Mouse (Mus musculus) intestine, embryonic 14.5 days (tissue): ENCODE data around the gene Dst. TPM values are rescaled to one million over a fixed set of nuclear protein-coding genes. Genes with fewer than 3 reads are reported as not detected.
A peak's percentile ranks its signal among the peaks of the same experiment; 100 is the strongest.

ENCODE experiments used
- ATAC-seq: fragments of 200-750 bp; cut with Nextera tagmentation; replicated peaks from 2 replicates; pipeline ENCODE4 v1.8.0; 2017; ENCODE audit warnings: low read depth, moderate number of reproducible peaks, moderate TSS enrichment, moderate library complexity; ENCODE audit not compliant: low FRiP score, low TSS enrichment
- DNase-seq: peaks from one replicate; pipeline ENCODE4 v3.0.0-alpha.2; 2018; ENCODE audit warnings: low spot score
- H3K27ac ChIP-seq: fragments of 300-500 bp; sonication (generic); 2 replicates; pipeline ENCODE4 v1.5.1; 2014; ENCODE audit warnings: low read depth, mild to moderate bottlenecking, control low read depth
- H3K27me3 ChIP-seq: fragments of 300-500 bp; sonication (generic); replicated peaks from 2 replicates; pipeline ENCODE4 v1.6.1; 2014; ENCODE audit warnings: low read length, control low read depth; ENCODE audit not compliant: control insufficient read depth, insufficient read depth
- H3K36me3 ChIP-seq: fragments of 300-500 bp; sonication (generic); 2 replicates; pipeline ENCODE4 v1.6.1; 2014; ENCODE audit warnings: low read length, control low read depth; ENCODE audit not compliant: control insufficient read depth, insufficient read depth
- H3K4me1 ChIP-seq: fragments of 300-500 bp; sonication (generic); replicated peaks from 2 replicates; pipeline ENCODE4 v1.6.1; 2014; ENCODE audit warnings: low read length, control low read depth, mixed read lengths; ENCODE audit not compliant: control insufficient read depth, insufficient read depth
- H3K4me2 ChIP-seq: fragments of 300-500 bp; sonication (generic); 2 replicates; pipeline ENCODE4 v1.6.1; 2014; ENCODE audit warnings: low read length
- H3K4me3 ChIP-seq: fragments of 300-500 bp; sonication (generic); 2 replicates; pipeline ENCODE4 v1.5.1; 2014; ENCODE audit warnings: low read depth, low read length, control low read depth, mixed read lengths
- H3K9ac ChIP-seq: fragments of 300-500 bp; sonication (generic); 2 replicates; pipeline ENCODE4 v1.6.1; 2014; ENCODE audit warnings: mild to moderate bottlenecking, low read length
- H3K9me3 ChIP-seq: fragments of 300-500 bp; sonication (generic); 2 replicates; pipeline ENCODE4 v1.6.1; 2016; ENCODE audit warnings: low read length, control low read depth; ENCODE audit not compliant: control insufficient read depth
- WGBS: fragments of 180-500 bp; shearing (Covaris S2); extraction: QIAGEN DNeasy Blood & Tissue Kit; methylation state at CpG from one replicate; pipeline ENCODE4 v1.1.7; 2014; 5-methylcytosine and 5-hydroxymethylcytosine counted together
- polyA plus RNA-seq: library from polyadenylated mRNA; unstranded; fragments of >200 nt; fragmentation: Nextera tagmentation; extraction: Ambion mirVana; gene quantifications from 2 replicates; pipeline ENCODE4 v1.2.1, GENCODE M21; 2014

The Dst gene
- polyA plus RNA-seq, 1 experiment from 2014 or later: 27.7 TPM

- H3K4me2 ChIP-seq: no peak overlapping the region
- 81% methylated on average over 14 of the region's 14 CpGs for WGBS
Measured at GRCm38 (mm10) chr1:33932845-33933499, 24.9 kb downstream of the Dst start.

GRCm38 (mm10) chr1:33935946-33936345 is 27.9 kb downstream of the Dst start:
- Histone ChIP-seq H3K4me2 (no peak overlapping the region), H3K27me3 (no peaks in the 10 kb centered on the region), H3K4me3 (no peak overlapping the region), H3K9me3 (no peaks in the 10 kb centered on the region), H3K27ac (no peak overlapping the region), H3K9ac (no peak overlapping the region), H3K36me3 (no peaks in the 10 kb centered on the region), H3K4me1 (no peaks in the 10 kb centered on the region)
- DNase-seq (no peak), ATAC-seq (no peak)
- WGBS: 92% methylated on average over 3 of the region's 3 CpGs

More at GRCm38 (mm10) chr1:33932845-33933499, 24.9 kb downstream of the Dst start:
- DNase-seq (no peak), ATAC-seq (no peak)
- no peaks in the 10 kb centered on the region for H3K4me1 ChIP-seq
- no peak overlapping the region for H3K9ac ChIP-seq
- no peaks in the 10 kb centered on the region for H3K9me3 ChIP-seq
- H3K4me3 ChIP-seq: no peak overlapping the region
- H3K36me3 ChIP-seq: no peaks in the 10 kb centered on the region
- H3K27me3 ChIP-seq: no peaks in the 10 kb centered on the region
- H3K27ac ChIP-seq: no peak overlapping the region

- H3K9ac ChIP-seq: no peak overlapping the region
- no peak overlapping the region for H3K27ac ChIP-seq
- DNase-seq (no peak), ATAC-seq (no peak)
- no peak overlapping the region for H3K4me2 ChIP-seq
- no peaks in the 10 kb centered on the region for H3K9me3 ChIP-seq
- no peaks in the 10 kb centered on the region for H3K4me1 ChIP-seq
- H3K4me3 ChIP-seq: no peak overlapping the region
- 77% methylated on average over 5 of the region's 5 CpGs for WGBS
- H3K36me3 ChIP-seq: no peaks in the 10 kb centered on the region
- no peaks in the 10 kb centered on the region for H3K27me3 ChIP-seq
Measured at GRCm38 (mm10) chr1:33939828-33940227, 31.8 kb downstream of the Dst start.

- Histone ChIP-seq H3K4me2 (no peak overlapping the region), H3K9ac (no peak overlapping the region), H3K9me3 (no peaks in the 10 kb centered on the region), H3K36me3 (no peaks in the 10 kb centered on the region), H3K27me3 (no peaks in the 10 kb centered on the region), H3K4me3 (no peak overlapping the region), H3K27ac (no peak overlapping the region), H3K4me1 (no peaks in the 10 kb centered on the region)
- ATAC-seq (no peak), DNase-seq (no peak)
- WGBS: 81% methylated on average over 11 of the region's 11 CpGs
Measured at GRCm38 (mm10) chr1:33940364-33940928, 32.4 kb downstream of the Dst start.

GRCm38 (mm10) chr1:33942638-33943037 is 34.6 kb downstream of the Dst start:
- no peak overlapping the region for H3K4me3 ChIP-seq
- DNase-seq: no peak
- H3K36me3 ChIP-seq: no peaks in the 10 kb centered on the region
- no peaks in the 10 kb centered on the region for H3K4me1 ChIP-seq
- no peaks in the 10 kb centered on the region for H3K9me3 ChIP-seq
- H3K9ac ChIP-seq: no peak overlapping the region
- no peak for ATAC-seq
- no peak overlapping the region for H3K4me2 ChIP-seq
- H3K27me3 ChIP-seq: no peaks in the 10 kb centered on the region
- WGBS: 88% methylated on average over 8 of the region's 8 CpGs
- no peak overlapping the region for H3K27ac ChIP-seq

GRCm38 (mm10) chr1:33943943-33944342 is 35.9 kb downstream of the Dst start:
- no peaks in the 10 kb centered on the region for H3K9me3 ChIP-seq
- H3K27ac ChIP-seq: no peak overlapping the region
- no peaks in the 10 kb centered on the region for H3K27me3 ChIP-seq
- H3K36me3 ChIP-seq: no peaks in the 10 kb centered on the region
- H3K9ac ChIP-seq: no peak overlapping the region
- 75% methylated on average over 2 of the region's 2 CpGs for WGBS
- DNase-seq: no peak
- no peaks in the 10 kb centered on the region for H3K4me1 ChIP-seq
- no peak overlapping the region for H3K4me3 ChIP-seq
- H3K4me2 ChIP-seq: no peak overlapping the region
- ATAC-seq: no peak

- Histone ChIP-seq H3K9me3 (no peaks in the 10 kb centered on the region), H3K36me3 (no peaks in the 10 kb centered on the region), H3K27ac (no peak overlapping the region), H3K4me2 (peak overlapping the region; percentile 29; the same call in 1 of the 2 replicates), H3K4me1 (no peaks in the 10 kb centered on the region), H3K4me3 (no peak overlapping the region; the same call in 1 of the 2 replicates), H3K27me3 (no peaks in the 10 kb centered on the region), H3K9ac (no peak overlapping the region)
- DNase-seq (no peak), ATAC-seq (no peak; the same call in 1 of the 2 replicates)
- 55% methylated on average over 17 of the region's 17 CpGs for WGBS
Measured at GRCm38 (mm10) chr1:33944977-33945750, 37.1 kb downstream of the Dst start.

- 90% methylated on average over 6 of the region's 6 CpGs for WGBS
- Histone ChIP-seq H3K4me3 (no peak overlapping the region), H3K4me2 (no peak overlapping the region), H3K27ac (no peak overlapping the region), H3K4me1 (no peaks in the 10 kb centered on the region), H3K36me3 (no peaks in the 10 kb centered on the region), H3K27me3 (no peaks in the 10 kb centered on the region), H3K9me3 (no peaks in the 10 kb centered on the region), H3K9ac (no peak overlapping the region)
- DNase-seq: no peak
- no peak for ATAC-seq
Measured at GRCm38 (mm10) chr1:33945756-33946155, 37.7 kb downstream of the Dst start.
